Mouse (Mus musculus) hindbrain, embryonic 12.5 days (tissue): ENCODE data around the gene Ift88. TPM values are rescaled to one million over a fixed set of nuclear protein-coding genes. Genes with fewer than 3 reads are reported as not detected.
A peak's percentile ranks its signal among the peaks of the same experiment; 100 is the strongest.

Source experiments
- ATAC-seq: fragments of 200-750 bp; cut with Nextera tagmentation; 2 replicates; pipeline ENCODE4 v1.8.0; 2017; ENCODE audit warnings: moderate TSS enrichment; ENCODE audit not compliant: low FRiP score
- H3K27ac ChIP-seq: fragments of 300-500 bp; sonication (generic); 2 replicates; pipeline ENCODE4 v1.5.1; 2016; ENCODE audit warnings: mild to moderate bottlenecking
- H3K27me3 ChIP-seq: fragments of 300-500 bp; sonication (generic); 2 replicates; pipeline ENCODE4 v1.6.1; 2016; ENCODE audit warnings: mild to moderate bottlenecking
- H3K36me3 ChIP-seq: fragments of 300-500 bp; sonication (generic); 2 replicates; pipeline ENCODE4 v1.6.1; 2016; ENCODE audit warnings: mild to moderate bottlenecking
- H3K4me1 ChIP-seq: fragments of 300-500 bp; sonication (generic); 2 replicates; pipeline ENCODE4 v1.6.1; 2016
- H3K4me2 ChIP-seq: fragments of 300-500 bp; sonication (generic); replicated peaks from 2 replicates; pipeline ENCODE4 v1.6.1; 2016; ENCODE audit warnings: mild to moderate bottlenecking
- H3K4me3 ChIP-seq: fragments of 300-500 bp; sonication (generic); 2 replicates; pipeline ENCODE4 v1.5.1; 2016; ENCODE audit warnings: mild to moderate bottlenecking
- H3K9ac ChIP-seq: fragments of 300-500 bp; sonication (generic); 2 replicates; pipeline ENCODE4 v1.6.1; 2016; ENCODE audit warnings: mild to moderate bottlenecking, moderate library complexity
- H3K9me3 ChIP-seq: fragments of 300-500 bp; sonication (generic); replicated peaks from 2 replicates; pipeline ENCODE4 v1.6.1; 2016; ENCODE audit warnings: mild to moderate bottlenecking
- WGBS: fragments of 180-500 bp; shearing (Covaris S2); methylation state at CpG from one replicate; pipeline ENCODE4 v1.1.7; 2016; 5-methylcytosine and 5-hydroxymethylcytosine counted together
- polyA plus RNA-seq: library from polyadenylated mRNA; unstranded; fragments of >200 nt; fragmentation: Nextera tagmentation; extraction: Ambion mirVana; gene quantifications from 2 replicates; pipeline ENCODE4 v1.2.1, GENCODE M21; 2016

Ift88 gene
- 18.2 TPM in 2 replicates for polyA plus RNA-seq

- ATAC-seq: peak; percentile 100
- H3K9me3 ChIP-seq: no peaks in the 10 kb centered on the region
- H3K27me3 ChIP-seq: no peaks in the 10 kb centered on the region; the same call in 1 of the 2 replicates
- peaks cover 6% of the 10 kb centered on the region; the same call in 1 of the 2 replicates for H3K4me1 ChIP-seq
- no peaks in the 10 kb centered on the region for H3K36me3 ChIP-seq
- H3K9ac ChIP-seq: peak within 1 kb of the TSS; percentile 89
- 5% methylated on average over 38 of the region's 42 CpGs for WGBS
- peak within 1 kb of the TSS; percentile 95 for H3K4me3 ChIP-seq
- H3K4me2 ChIP-seq: peak within 1 kb of the TSS; percentile 58
- H3K27ac ChIP-seq: peak within 1 kb of the TSS; percentile 78
These were observed at the start of gene Ift88 for GRCm38 (mm10) chr14:57423432-57424211. Gene Ift88 (plus strand): TSS chr14:57424062.

GRCm38 (mm10) chr14:57375205-57375604 is 48.7 kb upstream of the Ift88 start:
- H3K4me1 ChIP-seq: no peaks in the 10 kb centered on the region
- no peak overlapping the region for H3K4me3 ChIP-seq
- H3K9ac ChIP-seq: no peak overlapping the region
- H3K27ac ChIP-seq: no peak overlapping the region
- no peak for ATAC-seq
- WGBS: 83% methylated on average over 9 of the region's 9 CpGs
- no peaks in the 10 kb centered on the region for H3K9me3 ChIP-seq
- H3K27me3 ChIP-seq: no peaks in the 10 kb centered on the region
- no peaks in the 10 kb centered on the region for H3K36me3 ChIP-seq
- no peak overlapping the region for H3K4me2 ChIP-seq

- no peak overlapping the region for H3K4me2 ChIP-seq
- no peak overlapping the region for H3K4me3 ChIP-seq
- ATAC-seq: no peak
- no peaks in the 10 kb centered on the region for H3K27me3 ChIP-seq
- no peaks in the 10 kb centered on the region for H3K4me1 ChIP-seq
- H3K36me3 ChIP-seq: no peaks in the 10 kb centered on the region
- H3K9ac ChIP-seq: no peak overlapping the region
- no peak overlapping the region for H3K27ac ChIP-seq
- no peaks in the 10 kb centered on the region for H3K9me3 ChIP-seq
- WGBS: 78% methylated on average over 8 of the region's 8 CpGs
These were observed 47.8 kb upstream of the Ift88 start for GRCm38 (mm10) chr14:57376016-57376415.

GRCm38 (mm10) chr14:57376956-57377355 is 46.9 kb upstream of the Ift88 start:
- no peak overlapping the region for H3K4me2 ChIP-seq
- WGBS: 75% methylated on average over 9 of the region's 9 CpGs
- no peaks in the 10 kb centered on the region for H3K9me3 ChIP-seq
- no peak overlapping the region for H3K9ac ChIP-seq
- no peak overlapping the region for H3K4me3 ChIP-seq
- no peak for ATAC-seq
- H3K27me3 ChIP-seq: no peaks in the 10 kb centered on the region
- H3K4me1 ChIP-seq: no peaks in the 10 kb centered on the region
- H3K27ac ChIP-seq: no peak overlapping the region
- no peaks in the 10 kb centered on the region for H3K36me3 ChIP-seq

GRCm38 (mm10) chr14:57377531-57377930 is 46.3 kb upstream of the Ift88 start:
- H3K36me3 ChIP-seq: no peaks in the 10 kb centered on the region
- H3K9ac ChIP-seq: no peak overlapping the region
- no peak for ATAC-seq
- no peak overlapping the region for H3K27ac ChIP-seq
- no peak overlapping the region for H3K4me3 ChIP-seq
- H3K4me2 ChIP-seq: no peak overlapping the region
- 80% methylated on average over 5 of the region's 5 CpGs for WGBS
- no peaks in the 10 kb centered on the region for H3K4me1 ChIP-seq
- H3K9me3 ChIP-seq: no peaks in the 10 kb centered on the region
- no peaks in the 10 kb centered on the region for H3K27me3 ChIP-seq

GRCm38 (mm10) chr14:57385667-57386066 is 38.2 kb upstream of the Ift88 start:
- no peaks in the 10 kb centered on the region for H3K27me3 ChIP-seq
- H3K27ac ChIP-seq: no peak overlapping the region
- no peaks in the 10 kb centered on the region for H3K9me3 ChIP-seq
- ATAC-seq: no peak
- no peak overlapping the region for H3K4me3 ChIP-seq
- no peaks in the 10 kb centered on the region for H3K36me3 ChIP-seq
- H3K9ac ChIP-seq: no peak overlapping the region
- H3K4me2 ChIP-seq: no peak overlapping the region
- WGBS: 88% methylated on average over 5 of the region's 5 CpGs
- no peaks in the 10 kb centered on the region for H3K4me1 ChIP-seq

- H3K27me3 ChIP-seq: no peaks in the 10 kb centered on the region
- no peak overlapping the region for H3K9ac ChIP-seq
- WGBS: 70% methylated on average over 14 of the region's 14 CpGs
- no peak overlapping the region for H3K4me2 ChIP-seq
- no peaks in the 10 kb centered on the region for H3K36me3 ChIP-seq
- no peaks in the 10 kb centered on the region for H3K4me1 ChIP-seq
- H3K27ac ChIP-seq: no peak overlapping the region
- H3K9me3 ChIP-seq: no peaks in the 10 kb centered on the region
- ATAC-seq: no peak
- H3K4me3 ChIP-seq: no peak overlapping the region
These were observed 36.9 kb upstream of the Ift88 start for GRCm38 (mm10) chr14:57386758-57387561.

GRCm38 (mm10) chr14:57391621-57392020 is 32.2 kb upstream of the Ift88 start:
- Histone ChIP-seq H3K4me2 (no peak overlapping the region), H3K27me3 (no peaks in the 10 kb centered on the region), H3K4me1 (no peaks in the 10 kb centered on the region), H3K4me3 (no peak overlapping the region), H3K36me3 (no peaks in the 10 kb centered on the region), H3K9ac (no peak overlapping the region), H3K27ac (no peak overlapping the region), H3K9me3 (no peaks in the 10 kb centered on the region)
- no peak for ATAC-seq
- WGBS: 76% methylated on average over 4 of the region's 4 CpGs

GRCm38 (mm10) chr14:57392278-57392677 is 31.6 kb upstream of the Ift88 start:
- Histone ChIP-seq H3K9ac (no peak overlapping the region), H3K4me2 (no peak overlapping the region), H3K9me3 (no peaks in the 10 kb centered on the region), H3K27ac (no peak overlapping the region), H3K36me3 (no peaks in the 10 kb centered on the region), H3K4me3 (no peak overlapping the region), H3K27me3 (peaks cover 2% of the 10 kb centered on the region; the same call in 1 of the 2 replicates), H3K4me1 (no peaks in the 10 kb centered on the region)
- WGBS: 77% methylated on average over 5 of the region's 5 CpGs
- no peak for ATAC-seq

GRCm38 (mm10) chr14:57395470-57395869 is 28.4 kb upstream of the Ift88 start:
- ATAC-seq: no peak
- 85% methylated on average over 2 of the region's 2 CpGs for WGBS

GRCm38 (mm10) chr14:57397221-57397620 is 26.6 kb upstream of the Ift88 start:
- 83% methylated on average over 5 of the region's 5 CpGs for WGBS
- no peaks in the 10 kb centered on the region for H3K36me3 ChIP-seq
- H3K27ac ChIP-seq: no peak overlapping the region
- no peak for ATAC-seq
- H3K4me3 ChIP-seq: no peak overlapping the region
- H3K9me3 ChIP-seq: peaks cover 3% of the 10 kb centered on the region; the same call in 1 of the 2 replicates
- H3K4me1 ChIP-seq: peaks cover 10% of the 10 kb centered on the region
- H3K4me2 ChIP-seq: no peak overlapping the region
- H3K27me3 ChIP-seq: peaks cover 11% of the 10 kb centered on the region; the same call in 1 of the 2 replicates
- no peak overlapping the region for H3K9ac ChIP-seq

More at GRCm38 (mm10) chr14:57395470-57395869, 28.4 kb upstream of the Ift88 start:
- Histone ChIP-seq H3K27me3 (peaks cover 11% of the 10 kb centered on the region; the same call in 1 of the 2 replicates), H3K4me1 (peaks cover 10% of the 10 kb centered on the region), H3K4me3 (no peak overlapping the region), H3K36me3 (no peaks in the 10 kb centered on the region), H3K9me3 (no peaks in the 10 kb centered on the region), H3K4me2 (no peak overlapping the region), H3K27ac (no peak overlapping the region), H3K9ac (no peak overlapping the region)

- peaks cover 11% of the 10 kb centered on the region; the same call in 1 of the 2 replicates for H3K27me3 ChIP-seq
- H3K9ac ChIP-seq: peak within 1 kb of the TSS; percentile 80
- peaks cover 10% of the 10 kb centered on the region for H3K4me1 ChIP-seq
- peaks cover 4% of the 10 kb centered on the region; the same call in 1 of the 2 replicates for H3K9me3 ChIP-seq
- no peaks in the 10 kb centered on the region for H3K36me3 ChIP-seq
- H3K27ac ChIP-seq: no peak within 1 kb of the TSS
- peak within 1 kb of the TSS; percentile 63 for H3K4me3 ChIP-seq
- ATAC-seq: peak; percentile 100
- WGBS: 3% methylated on average over 43 of the region's 43 CpGs
- H3K4me2 ChIP-seq: peak within 1 kb of the TSS; percentile 85
These were observed 25.7 kb upstream of the Ift88 start, which contains the start of gene Cryl1 for GRCm38 (mm10) chr14:57398065-57398757. Gene Cryl1 (minus strand): TSS chr14:57398529.
